Comparison of ENCODE assay signal across 1 mouse cellular context in the genomic region with DNA sequence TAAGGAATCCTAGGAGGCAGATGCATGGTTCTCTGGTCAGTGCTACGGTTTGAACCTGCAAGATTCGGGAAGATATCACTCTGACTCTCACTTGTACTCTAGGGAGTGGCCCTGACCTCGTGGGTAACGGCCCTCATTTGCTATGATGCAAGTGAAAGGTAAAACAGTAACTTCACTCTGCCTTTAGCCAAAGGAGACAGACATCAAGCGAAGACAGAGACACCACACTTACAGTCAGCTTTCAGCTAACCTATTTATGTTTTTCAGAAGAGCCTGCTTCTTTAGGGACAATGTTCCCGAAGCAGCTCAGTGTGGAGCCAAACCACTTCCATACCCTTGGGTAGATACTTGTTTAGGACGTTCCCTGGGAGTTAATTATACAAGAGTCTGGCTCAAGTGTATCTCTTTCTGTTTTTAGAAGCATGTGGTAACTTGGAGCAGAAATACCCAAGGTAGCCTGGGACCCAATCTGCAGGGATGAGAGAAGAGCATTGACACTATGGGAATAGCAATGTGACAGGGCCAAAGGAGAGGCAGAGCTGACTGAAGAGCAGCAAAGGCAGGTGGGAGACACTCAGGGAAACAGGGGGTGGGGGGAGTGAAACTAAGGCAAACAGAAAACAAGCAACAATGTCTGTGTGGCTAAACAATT.
TF ChIP-seq lines count a peak whose summit lies in the region.

No protein-coding gene starts in this region.

TF ChIP-seq in MEL, 35 proteins besides CTCF, POLR2A, EP300 and RAD21:
- no peak for TF ChIP-seq ELF1 (IDR thresholded peaks at IDR 0.05; ENCODE audit: low read depth, low read length)
- no peak for TF ChIP-seq ZC3H11A (IDR thresholded peaks at IDR 0.05; ENCODE audit: low read depth, low read length)
- no peak for TF ChIP-seq NELFE (IDR thresholded peaks at IDR 0.05; ENCODE audit: low read depth, low read length)
- TF ChIP-seq BHLHE40 (IDR thresholded peaks at IDR 0.05; ENCODE audit: borderline replicate concordance, low read depth, low read length) = no peak
